ENCODE assay signal across 19 mouse cellular contexts in genomic region chr5:36933383-36933782, GRCm38 (mm10). TPM values are rescaled to one million over a fixed set of nuclear protein-coding genes. Genes with fewer than 3 reads are reported as not detected.
A peak's percentile ranks its signal among the peaks of the same experiment; 100 is the strongest.
DNase-seq lines count a peak whose midpoint lies in the region; ATAC-seq and TF ChIP-seq lines count a peak whose summit lies in the region.
"Had no signal": no experiment of that assay in that cellular context is flagged by ENCODE, and none has a peak within 500 bp of the region (broad histone marks: within the 10 kb centered on the region; RNA-seq: fewer than 3 reads in every experiment).

No protein-coding gene starts in this region.

- 64% methylated on average over 7 of the region's 8 CpGs for WGBS in intestine, embryonic 15.5 days
- WGBS in stomach, embryonic 14.5 days, result 57% methylated on average over 8 of the region's 8 CpGs
- WGBS in hindbrain, embryonic 10.5 days, result 68% methylated on average over 8 of the region's 8 CpGs

- no peaks in the 10 kb centered on the region for H3K27me3 ChIP-seq in intestine, embryonic 15.5 days (replicated peaks)
- no peaks in the 10 kb centered on the region for H3K27me3 ChIP-seq in stomach, embryonic 14.5 days (ENCODE audit: control insufficient read depth, insufficient read depth, low read length)
- H3K27me3 ChIP-seq in hindbrain, embryonic 10.5 days (ENCODE audit: insufficient read depth, poor library complexity, severe bottlenecking), result no peaks in the 10 kb centered on the region
- H3K27me3 ChIP-seq: heart, embryonic 15.5 days; midbrain, embryonic 15.5 days had no signal

- no peak overlapping the region for H3K9ac ChIP-seq in intestine, embryonic 15.5 days
- no peak overlapping the region for H3K9ac ChIP-seq in stomach, embryonic 14.5 days (replicated peaks; ENCODE audit: low read depth, low read length)
- H3K9ac ChIP-seq: forebrain, postnatal 0 days; heart, embryonic 15.5 days; liver, embryonic 14.5 days; midbrain, embryonic 15.5 days had no signal

- H3K4me3 ChIP-seq in intestine, embryonic 15.5 days (replicated peaks), result no peak overlapping the region
- H3K4me3 ChIP-seq in stomach, embryonic 14.5 days (ENCODE audit: low read depth, low read length), result no peak overlapping the region
- no peak overlapping the region for H3K4me3 ChIP-seq in hindbrain, embryonic 10.5 days
- H3K4me3 ChIP-seq in left cerebral cortex, adult 2 months, result no peak overlapping the region
- H3K4me3 ChIP-seq: heart, embryonic 15.5 days; midbrain, embryonic 15.5 days had no signal

- no peak overlapping the region for H3K27ac ChIP-seq in intestine, embryonic 15.5 days
- no peak overlapping the region for H3K27ac ChIP-seq in stomach, embryonic 14.5 days (ENCODE audit: low read length)
- H3K27ac ChIP-seq in hindbrain, embryonic 10.5 days, result no peak overlapping the region
- H3K27ac ChIP-seq in left cerebral cortex, adult 2 months, result no peak overlapping the region
- H3K27ac ChIP-seq: heart, embryonic 15.5 days; liver, embryonic 14.5 days; midbrain, embryonic 15.5 days had no signal

- no peaks in the 10 kb centered on the region for H3K4me1 ChIP-seq in intestine, embryonic 15.5 days (replicated peaks)
- H3K4me1 ChIP-seq in stomach, embryonic 14.5 days (ENCODE audit: control insufficient read depth, insufficient read depth, low read length), result no peaks in the 10 kb centered on the region
- H3K4me1 ChIP-seq in hindbrain, embryonic 10.5 days (replicated peaks), result peaks cover 33% of the 10 kb centered on the region

- no peak for TF ChIP-seq CTCF in left cerebral cortex, adult 2 months (IDR thresholded peaks at IDR 0.05)

- intact Hi-C loops in left cerebral cortex, adult 2 months (cut with DNase I), result no loop called here

- H3K9me3 ChIP-seq in intestine, embryonic 15.5 days, result no peaks in the 10 kb centered on the region
- no peaks in the 10 kb centered on the region for H3K9me3 ChIP-seq in stomach, embryonic 14.5 days (ENCODE audit: control insufficient read depth, low read depth, low read length)
- H3K9me3 ChIP-seq in hindbrain, embryonic 10.5 days, result no peaks in the 10 kb centered on the region
- H3K9me3 ChIP-seq: heart, embryonic 15.5 days; midbrain, embryonic 15.5 days had no signal

- ATAC-seq in intestine, embryonic 15.5 days, result peak; percentile 78
- peak; percentile 39 for ATAC-seq in stomach, embryonic 14.5 days (ENCODE audit: insufficient number of reproducible peaks, insufficient read depth, low FRiP score, low read depth)
- ATAC-seq: forebrain, postnatal 0 days; inflammation-experienced regulatory T-cells, adult 6 months; midbrain, embryonic 15.5 days had no signal

- DNase-seq in embryo, embryonic 11 days, result peak; percentile 16
- DNase-seq in embryo, embryonic 9.5 days (ENCODE audit: extremely low spot score), result no peak
- peak; percentile 70 for DNase-seq in ZHBTc4 (ENCODE audit: low read depth, low spot score)
- DNase-seq in hindbrain, embryonic 10.5 days (ENCODE audit: low spot score), result no peak
- no peak for DNase-seq in heart, adult 8-10 months (ENCODE audit: low spot score)
- no peak for DNase-seq in left cerebral cortex, adult 2 months (ENCODE audit: extremely low spot score in 1 of 2, low spot score in 2 of 2)
- DNase-seq: adrenal gland, adult 8-10 months; cerebellum, adult 18-20 months; forebrain, postnatal 0 days; heart, adult 11 months; retina, postnatal 1 day; right cerebral cortex, postnatal 4 days; thymus, adult 2 months had no signal

- no peak overlapping the region for H3K4me2 ChIP-seq in intestine, embryonic 15.5 days (replicated peaks)
- no peak overlapping the region for H3K4me2 ChIP-seq in stomach, embryonic 14.5 days (replicated peaks; ENCODE audit: low read depth, low read length)
- H3K4me2 ChIP-seq: heart, embryonic 15.5 days; midbrain, embryonic 15.5 days had no signal

- no peaks in the 10 kb centered on the region for H3K36me3 ChIP-seq in intestine, embryonic 15.5 days
- H3K36me3 ChIP-seq in stomach, embryonic 14.5 days (ENCODE audit: control insufficient read depth, insufficient read depth, low read length), result no peaks in the 10 kb centered on the region
- no peaks in the 10 kb centered on the region for H3K36me3 ChIP-seq in hindbrain, embryonic 10.5 days
- H3K36me3 ChIP-seq: heart, embryonic 15.5 days; midbrain, embryonic 15.5 days had no signal

RNA-seq across cellular contexts. Expression of gene Wfs1, which starts 55.6 kb away (rescaled TPM):
- 12.1 and 14.6 TPM in 2 replicates for polyA plus RNA-seq in intestine, embryonic 15.5 days (2015; fragmentation: Nextera tagmentation; extraction: Ambion mirVana)
- polyA plus RNA-seq in stomach, embryonic 14.5 days (2014; fragmentation: Nextera tagmentation; extraction: Ambion mirVana), result 9.4 and 11.0 TPM in 2 replicates
- 8.4 and 9.2 TPM in 2 replicates for polyA plus RNA-seq in hindbrain, embryonic 10.5 days (2016; fragmentation: Nextera tagmentation; extraction: Ambion mirVana)
- total RNA-seq in heart, adult 8-10 months (2022), result 100 to 1,000 TPM in 2 of 4 experiments, 10 to 100 TPM in 2; 92.1 to 104 (median 96.8) TPM
- total RNA-seq in left cerebral cortex, adult 2 months (2021), result 100 to 1,000 TPM; 118 to 155 TPM

Comparison
In these comparisons a context has a peak if more than half of its experiments do, and no peak if none do; other contexts are left out.
1. DNase-seq: peak in embryo, embryonic 11 days (single experiment) and ZHBTc4 (single experiment); none in embryo, embryonic 9.5 days (single experiment), hindbrain, embryonic 10.5 days (single experiment), heart, adult 8-10 months (single experiment) and left cerebral cortex, adult 2 months (0 of 2).